Mouse (Mus musculus) kidney, embryonic 15.5 days (tissue): Measurements from ENCODE around the gene Immp2l. TPM values are rescaled to one million over a fixed set of nuclear protein-coding genes. Genes with fewer than 3 reads are reported as not detected.
A peak's percentile ranks its signal among the peaks of the same experiment; 100 is the strongest.
"Not testable (repeated sequence)": the region's sequence is repeated elsewhere in the genome, so short reads cannot be mapped to it uniquely, and the experiment has no call there.

Experiments
- ATAC-seq: fragments of 200-750 bp; cut with Nextera tagmentation; replicated peaks from 2 replicates; pipeline ENCODE4 v1.8.0; 2017; ENCODE audit warnings: moderate TSS enrichment; ENCODE audit not compliant: low FRiP score
- H3K27ac ChIP-seq: fragments of 300-500 bp; sonication (generic); 2 replicates; pipeline ENCODE4 v1.5.1; 2015; ENCODE audit warnings: mild to moderate bottlenecking, inconsistent platforms
- H3K27me3 ChIP-seq: fragments of 300-500 bp; sonication (generic); 2 replicates; pipeline ENCODE4 v1.6.1; 2015; ENCODE audit warnings: inconsistent platforms
- H3K36me3 ChIP-seq: fragments of 300-500 bp; sonication (generic); 2 replicates; pipeline ENCODE4 v1.6.1; 2015; ENCODE audit warnings: inconsistent platforms
- H3K4me1 ChIP-seq: fragments of 300-500 bp; sonication (generic); 2 replicates; pipeline ENCODE4 v1.6.1; 2015; ENCODE audit warnings: inconsistent platforms
- H3K4me2 ChIP-seq: fragments of 300-500 bp; sonication (generic); 2 replicates; pipeline ENCODE4 v1.6.1; 2015; ENCODE audit warnings: moderate library complexity, mild to moderate bottlenecking, inconsistent platforms
- H3K4me3 ChIP-seq: fragments of 300-500 bp; sonication (generic); replicated peaks from 2 replicates; pipeline ENCODE4 v1.5.1; 2015; ENCODE audit warnings: mild to moderate bottlenecking, inconsistent platforms
- H3K9ac ChIP-seq: fragments of 300-500 bp; sonication (generic); 2 replicates; pipeline ENCODE4 v1.6.1; 2015; ENCODE audit warnings: mild to moderate bottlenecking, inconsistent platforms
- H3K9me3 ChIP-seq: fragments of 300-500 bp; sonication (generic); replicated peaks from 2 replicates; pipeline ENCODE4 v1.6.1; 2016; ENCODE audit warnings: inconsistent platforms
- WGBS: fragments of 180-500 bp; shearing (Covaris S2); methylation state at CpG from one replicate; pipeline ENCODE4 v1.1.7; 2015; ENCODE audit warnings: mixed read lengths; 5-methylcytosine and 5-hydroxymethylcytosine counted together
- polyA plus RNA-seq: library from polyadenylated mRNA; unstranded; fragments of >200 nt; fragmentation: Nextera tagmentation; extraction: Ambion mirVana; gene quantifications from 2 replicates; pipeline ENCODE4 v1.2.1, GENCODE M21; 2015

The Immp2l gene
- polyA plus RNA-seq, 1 experiment from 2014 or later = 8.6 TPM

DNA sequence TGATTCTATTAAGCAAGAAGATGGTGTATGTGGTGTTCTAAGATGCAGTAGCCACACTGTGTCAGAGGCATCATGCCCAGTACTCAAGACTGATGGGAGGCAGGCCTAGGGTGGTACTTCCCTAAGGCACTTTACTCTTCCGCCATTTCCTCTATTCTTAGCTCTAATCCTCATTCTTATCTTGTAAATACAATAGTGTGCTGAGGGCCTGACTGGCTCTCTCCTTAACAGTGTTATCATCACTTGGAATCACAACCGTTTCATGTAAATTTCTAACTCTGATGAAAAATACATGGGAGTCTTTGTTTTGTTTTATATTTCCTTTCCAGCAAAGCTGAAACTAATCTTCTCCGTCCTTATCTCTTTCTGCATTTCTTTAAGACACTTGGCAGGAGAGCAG, 750.1 kb downstream of the Immp2l start:
- no peaks in the 10 kb centered on the region for H3K27me3 ChIP-seq
- no peak for ATAC-seq
- no peak overlapping the region for H3K4me3 ChIP-seq
- no peaks in the 10 kb centered on the region for H3K9me3 ChIP-seq
- H3K9ac ChIP-seq = no peak overlapping the region
- H3K4me2 ChIP-seq = no peak overlapping the region
- WGBS = 56% methylated on average over 3 of the region's 3 CpGs
- no peak overlapping the region for H3K27ac ChIP-seq
- H3K36me3 ChIP-seq = no peaks in the 10 kb centered on the region
- no peaks in the 10 kb centered on the region for H3K4me1 ChIP-seq

DNA sequence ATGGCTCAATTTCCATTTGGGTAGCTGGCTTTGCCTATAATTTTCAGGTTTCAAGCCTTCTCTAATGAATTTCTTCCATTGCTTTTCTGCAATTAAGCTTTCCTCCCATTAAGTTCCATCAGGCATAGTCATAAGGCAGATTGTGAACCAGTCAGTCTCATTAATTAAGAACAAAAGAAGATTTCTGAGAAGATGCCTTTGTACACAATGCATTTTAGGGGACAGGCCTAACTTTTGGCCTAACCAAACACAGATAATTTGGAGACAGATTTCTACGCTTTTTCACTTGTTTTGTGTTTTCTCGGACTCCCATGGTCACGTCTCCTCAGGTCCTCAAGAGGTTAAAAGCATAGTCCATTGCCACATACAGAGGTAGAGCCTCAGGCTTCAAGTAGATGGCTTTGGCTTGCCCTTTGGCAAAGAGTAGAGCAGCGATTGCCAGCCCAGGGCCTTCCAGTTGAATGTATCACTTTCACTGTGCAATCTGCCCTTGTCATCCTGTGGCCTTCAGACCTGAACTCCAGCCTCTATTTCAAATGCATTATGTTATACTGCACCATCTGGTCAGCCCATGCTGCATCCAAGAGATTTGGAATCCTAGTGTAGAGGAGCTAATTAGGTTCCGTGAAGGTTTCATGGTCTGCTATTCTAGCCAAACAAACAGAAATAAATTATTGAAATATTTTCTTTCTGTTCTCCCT, 750.9 kb downstream of the Immp2l start:
- WGBS = 86% methylated on average over 5 of the region's 5 CpGs
- Histone ChIP-seq H3K9me3 (no peaks in the 10 kb centered on the region), H3K27me3 (no peaks in the 10 kb centered on the region), H3K36me3 (no peaks in the 10 kb centered on the region), H3K4me1 (no peaks in the 10 kb centered on the region), H3K9ac (no peak overlapping the region), H3K4me2 (no peak overlapping the region), H3K4me3 (no peak overlapping the region), H3K27ac (no peak overlapping the region)
- no peak for ATAC-seq

- H3K9me3 ChIP-seq, H3K36me3 ChIP-seq, H3K4me2 ChIP-seq, H3K4me1 ChIP-seq, H3K4me3 ChIP-seq, H3K27ac ChIP-seq, H3K9ac ChIP-seq, H3K27me3 ChIP-seq: not testable (repeated sequence)
- ATAC-seq = 0 out of 2 replicates have a peak, but pooled peaks have one; percentile 76
- WGBS = no CpG with 5 or more reads among the region's 4 CpGs
Measured at GRCm38 (mm10) chr12:41777762-41778161, 753.9 kb downstream of the Immp2l start.

DNA sequence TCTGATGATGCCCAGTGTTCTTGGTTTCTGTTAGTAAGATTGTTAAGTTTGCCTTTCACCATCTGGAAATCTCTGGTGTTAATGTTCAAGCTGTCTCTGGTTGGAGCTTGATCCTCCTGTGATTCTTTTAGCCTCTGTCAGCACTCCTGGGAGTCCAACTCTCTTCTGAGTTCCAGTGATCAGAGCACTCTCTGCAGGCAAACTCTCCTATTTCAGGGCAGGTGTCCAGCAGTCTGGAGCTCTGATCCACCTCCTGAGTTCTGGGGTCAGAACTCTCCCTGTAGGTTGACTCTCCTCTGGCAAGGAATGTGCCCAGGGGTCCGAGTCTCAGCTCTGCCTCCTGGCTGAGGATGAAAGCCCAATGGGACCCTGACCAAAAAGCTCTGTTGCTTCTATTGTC, 769.8 kb downstream of the Immp2l start:
- ATAC-seq, H3K27ac ChIP-seq, H3K9me3 ChIP-seq, H3K36me3 ChIP-seq, H3K9ac ChIP-seq, H3K4me3 ChIP-seq, H3K27me3 ChIP-seq, H3K4me1 ChIP-seq, H3K4me2 ChIP-seq: not testable (repeated sequence)
- 70% methylated on average over 1 of the region's 1 CpGs for WGBS

GRCm38 (mm10) chr12:41829517-41829916, 805.6 kb downstream of the Immp2l start:
- Histone ChIP-seq H3K4me1 (no peaks in the 10 kb centered on the region), H3K9me3 (no peaks in the 10 kb centered on the region), H3K4me3 (no peak overlapping the region), H3K9ac (no peak overlapping the region), H3K27ac (no peak overlapping the region), H3K4me2 (no peak overlapping the region), H3K36me3 (no peaks in the 10 kb centered on the region), H3K27me3 (no peaks in the 10 kb centered on the region)
- 87% methylated on average over 6 of the region's 6 CpGs for WGBS
- no peak for ATAC-seq

GRCm38 (mm10) chr12:41831731-41832130, 807.8 kb downstream of the Immp2l start:
- no peak overlapping the region for H3K9ac ChIP-seq
- H3K4me1 ChIP-seq = no peaks in the 10 kb centered on the region
- 72% methylated on average over 7 of the region's 7 CpGs for WGBS
- no peak overlapping the region for H3K4me2 ChIP-seq
- no peaks in the 10 kb centered on the region for H3K9me3 ChIP-seq
- no peaks in the 10 kb centered on the region for H3K27me3 ChIP-seq
- no peak overlapping the region for H3K27ac ChIP-seq
- no peaks in the 10 kb centered on the region for H3K36me3 ChIP-seq
- H3K4me3 ChIP-seq = no peak overlapping the region
- no peak for ATAC-seq

- no peak for ATAC-seq
- H3K4me1 ChIP-seq = no peaks in the 10 kb centered on the region
- no peaks in the 10 kb centered on the region for H3K27me3 ChIP-seq
- H3K4me2 ChIP-seq = no peak overlapping the region
- no peaks in the 10 kb centered on the region for H3K9me3 ChIP-seq
- H3K36me3 ChIP-seq = no peaks in the 10 kb centered on the region
- no peak overlapping the region for H3K4me3 ChIP-seq
- 84% methylated on average over 2 of the region's 2 CpGs for WGBS
- no peak overlapping the region for H3K9ac ChIP-seq
- H3K27ac ChIP-seq = no peak overlapping the region
Measured at GRCm38 (mm10) chr12:41834646-41835045, 810.8 kb downstream of the Immp2l start.

DNA sequence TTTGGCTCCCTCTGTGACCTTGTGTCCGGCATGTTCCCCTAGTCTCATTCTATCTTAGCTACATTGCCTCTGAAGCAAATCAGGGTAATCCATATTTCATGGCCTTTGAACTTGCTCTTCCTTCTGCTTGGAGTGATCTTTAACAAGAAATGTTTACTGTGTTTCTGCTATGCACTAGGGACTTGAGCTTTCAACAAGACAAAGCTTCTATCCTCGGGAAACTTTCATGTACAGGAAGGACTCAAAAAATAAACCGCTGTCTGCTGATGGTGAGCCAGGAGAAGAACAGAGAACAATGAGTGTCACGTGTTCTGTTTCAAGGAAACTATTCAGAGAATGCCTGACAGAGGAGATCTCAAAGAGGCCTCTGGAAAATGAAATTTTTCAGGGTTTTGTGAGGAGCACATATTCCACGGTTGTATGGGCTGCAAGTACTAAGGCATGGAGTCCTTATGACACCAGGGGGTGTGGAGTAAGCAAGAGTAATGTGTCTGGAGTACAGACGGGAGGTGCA, 814.5 kb downstream of the Immp2l start:
- H3K27ac ChIP-seq = no peak overlapping the region
- H3K9ac ChIP-seq = no peak overlapping the region
- H3K36me3 ChIP-seq = no peaks in the 10 kb centered on the region
- H3K4me2 ChIP-seq = no peak overlapping the region
- 68% methylated on average over 6 of the region's 6 CpGs for WGBS
- no peak overlapping the region for H3K4me3 ChIP-seq
- no peaks in the 10 kb centered on the region for H3K4me1 ChIP-seq
- no peaks in the 10 kb centered on the region for H3K9me3 ChIP-seq
- no peaks in the 10 kb centered on the region for H3K27me3 ChIP-seq
- no peak for ATAC-seq

DNA sequence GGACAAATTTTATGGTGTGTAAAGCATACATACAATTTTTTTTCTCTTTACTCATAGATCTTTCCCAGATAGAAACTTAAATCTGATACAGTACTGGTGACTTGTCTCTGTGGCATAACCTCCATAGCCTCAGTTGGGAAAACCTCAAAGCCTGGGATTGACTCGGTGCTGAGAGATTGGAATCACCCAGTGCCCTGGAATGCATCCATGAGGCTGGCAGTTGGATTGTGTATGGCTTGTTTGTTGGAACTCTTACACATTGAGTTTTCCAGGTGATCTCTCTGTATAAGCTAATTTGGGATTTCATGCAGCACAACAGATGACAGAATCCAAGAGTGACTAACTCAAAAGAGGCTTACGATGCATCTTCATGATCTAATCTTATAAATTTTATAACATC, 815.4 kb downstream of the Immp2l start:
- 87% methylated on average over 2 of the region's 2 CpGs for WGBS
- Histone ChIP-seq H3K27ac (no peak overlapping the region), H3K9me3 (no peaks in the 10 kb centered on the region), H3K4me1 (no peaks in the 10 kb centered on the region), H3K27me3 (no peaks in the 10 kb centered on the region), H3K9ac (no peak overlapping the region), H3K4me3 (no peak overlapping the region), H3K36me3 (no peaks in the 10 kb centered on the region), H3K4me2 (no peak overlapping the region)
- no peak for ATAC-seq

- no peak overlapping the region for H3K4me3 ChIP-seq
- H3K4me2 ChIP-seq = no peak overlapping the region
- no peak overlapping the region for H3K27ac ChIP-seq
- no peak for ATAC-seq
- 59% methylated on average over 6 of the region's 6 CpGs for WGBS
- no peaks in the 10 kb centered on the region for H3K9me3 ChIP-seq
- H3K36me3 ChIP-seq = no peaks in the 10 kb centered on the region
- H3K4me1 ChIP-seq = no peaks in the 10 kb centered on the region
- H3K27me3 ChIP-seq = no peaks in the 10 kb centered on the region
- no peak overlapping the region for H3K9ac ChIP-seq
Measured at GRCm38 (mm10) chr12:41842694-41843329, 818.9 kb downstream of the Immp2l start.

DNA sequence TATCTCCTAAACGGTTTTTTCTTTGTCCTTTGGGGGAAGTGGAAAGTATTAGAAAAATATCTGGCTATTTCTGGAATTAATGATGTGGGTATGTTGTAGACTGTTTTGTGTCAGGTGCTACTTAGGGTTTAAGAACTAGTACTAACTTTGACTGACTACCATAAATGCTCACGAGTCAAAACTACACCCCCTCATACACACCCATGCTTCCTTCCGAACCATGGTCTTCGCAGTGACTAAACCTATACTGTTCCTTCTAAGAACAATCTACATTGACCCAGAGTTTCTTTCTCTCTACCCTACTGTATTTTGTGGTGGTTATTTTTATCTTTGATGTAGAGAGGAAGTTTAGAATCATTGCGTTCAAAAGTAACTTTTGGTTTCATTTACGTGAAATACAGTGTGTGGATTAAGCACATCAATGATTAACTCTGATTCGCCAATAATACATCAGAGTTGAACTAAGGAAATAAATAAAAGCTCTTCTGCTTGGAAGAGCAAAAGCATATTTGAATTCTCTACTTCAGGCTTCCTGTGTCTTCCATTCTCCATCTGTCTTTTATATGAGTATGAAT, 828.1 kb downstream of the Immp2l start:
- Histone ChIP-seq H3K4me2 (no peak overlapping the region), H3K9ac (no peak overlapping the region), H3K9me3 (no peaks in the 10 kb centered on the region), H3K27ac (no peak overlapping the region), H3K27me3 (no peaks in the 10 kb centered on the region), H3K36me3 (no peaks in the 10 kb centered on the region), H3K4me3 (no peak overlapping the region), H3K4me1 (no peaks in the 10 kb centered on the region)
- ATAC-seq = no peak
- 81% methylated on average over 7 of the region's 7 CpGs for WGBS

DNA sequence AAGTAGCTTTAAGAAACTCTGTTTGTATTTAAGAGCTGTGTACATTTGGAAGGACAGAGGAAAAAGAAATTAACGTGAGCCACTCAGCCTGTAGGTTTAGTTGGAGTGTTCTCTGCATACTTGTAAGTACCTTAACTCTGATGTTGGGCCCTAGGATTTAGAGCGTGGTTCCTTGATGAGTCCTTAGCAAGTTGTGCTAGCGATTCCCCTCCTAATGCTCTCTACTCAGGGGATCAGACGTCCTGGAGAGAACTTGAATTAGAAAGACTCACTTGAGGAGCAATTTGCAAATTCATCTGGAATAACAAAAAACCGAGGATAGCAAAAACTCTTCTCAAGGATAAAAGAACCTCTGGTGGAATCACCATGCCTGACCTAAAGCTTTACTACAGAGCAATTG, 835.8 kb downstream of the Immp2l start:
- not testable (repeated sequence) for H3K4me3 ChIP-seq, H3K4me1 ChIP-seq, H3K27ac ChIP-seq, H3K4me2 ChIP-seq, H3K9ac ChIP-seq, H3K27me3 ChIP-seq, H3K9me3 ChIP-seq, H3K36me3 ChIP-seq, ATAC-seq
- WGBS = 48% methylated on average over 5 of the region's 5 CpGs
